Mouse (Mus musculus): Measurements from ENCODE around the gene Lrrc46. TPM values are rescaled to one million over a fixed set of nuclear protein-coding genes. Genes with fewer than 3 reads are reported as not detected.

The Lrrc46 gene
- polyA plus RNA-seq, 1 experiment from 2014 or later = 5.4 TPM

DNA sequence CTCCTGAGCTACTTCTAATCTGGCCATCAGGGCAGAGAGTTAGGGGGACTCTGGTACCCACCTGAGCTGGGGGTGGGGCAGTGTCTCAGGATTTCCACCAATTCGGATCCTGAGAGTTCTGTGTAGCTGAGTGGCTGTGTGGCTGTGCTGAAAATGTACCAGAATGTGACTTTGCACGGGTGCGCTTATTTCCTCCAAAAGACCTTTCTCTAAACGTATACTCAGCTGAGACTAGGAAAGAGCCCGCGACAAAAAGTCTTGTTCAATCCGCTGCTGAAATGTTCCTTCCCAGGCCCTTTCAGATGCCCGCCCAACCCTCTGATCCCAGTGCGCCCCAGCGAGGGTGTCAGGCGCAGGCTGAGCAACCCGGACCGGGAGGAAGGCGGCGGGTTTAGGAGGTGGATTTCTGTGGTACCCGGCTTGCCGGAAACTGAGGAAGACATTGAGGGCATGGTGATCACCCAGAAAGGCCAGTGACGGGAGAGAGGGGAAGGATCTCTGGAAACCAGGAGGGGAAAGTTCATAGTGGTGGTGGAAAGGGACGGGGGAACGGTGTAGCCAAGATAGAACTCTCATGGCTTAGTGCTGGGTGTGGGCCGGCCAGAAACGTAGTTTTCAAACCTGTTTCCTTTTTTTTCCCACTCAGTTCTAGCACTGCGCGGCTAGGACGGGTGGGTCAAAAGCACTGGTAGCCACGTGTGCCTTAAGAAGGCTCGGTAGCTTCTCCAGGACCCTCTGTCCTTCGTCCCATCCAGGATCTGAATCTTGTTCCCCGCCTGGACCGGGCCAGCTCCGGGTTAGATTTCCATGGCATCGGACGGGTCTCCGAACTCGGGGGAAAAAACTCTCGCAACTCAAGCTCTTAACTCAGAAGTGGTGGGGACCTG lies 23.3 kb downstream of the Lrrc46 start:
- ATAC-seq (no peak), DNase-seq (ENCODE audit: low read depth, low spot score) (no peak)
- ChIA-PET POLR2A (no interaction called here), CTCF (no interaction called here)
- H3K27me3 ChIP-seq = peaks cover 30% of the 10 kb centered on the region
- in situ Hi-C loops (cut with MboI; ENCODE audit: low pct_unique_long_range_greater_than_20kb) = no loop called here
- no peak for TF ChIP-seq CTCF (IDR thresholded peaks at IDR 0.05)

DNA sequence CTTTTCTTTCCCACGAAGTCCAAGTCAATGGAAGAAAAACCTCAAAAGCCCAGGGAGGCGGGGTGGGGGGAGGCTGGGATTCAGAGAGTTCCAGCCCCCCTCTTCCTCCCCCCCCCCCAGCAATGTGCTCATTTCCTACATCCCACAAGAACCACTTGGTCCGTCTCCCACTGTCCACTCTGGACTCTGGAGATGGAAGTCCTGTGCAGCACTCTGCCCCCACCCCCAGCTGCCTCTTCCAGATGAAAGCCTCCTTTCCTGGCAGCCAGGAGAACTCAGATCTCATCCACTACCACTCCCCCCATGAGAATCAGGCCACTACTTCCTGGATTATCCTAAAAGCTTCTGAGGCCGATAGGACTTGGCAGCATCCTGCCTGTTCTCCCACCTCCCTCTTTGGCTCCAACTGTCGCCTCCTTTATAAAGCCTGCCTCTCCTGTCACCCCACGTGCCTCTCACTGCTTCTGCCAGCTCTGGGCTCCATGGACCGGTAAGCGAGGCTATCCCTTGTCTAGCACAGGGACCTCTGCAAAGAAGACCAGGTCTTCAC lies 28.0 kb downstream of the Lrrc46 start, which contains the start of gene Sp6:
TSS of gene Sp6 (plus strand) at position 274 of the 550 bp plus-strand sequence.
- peaks cover 23% of the 10 kb centered on the region for H3K27me3 ChIP-seq
- ATAC-seq (no peak), DNase-seq (ENCODE audit: low read depth, low spot score) (no peak)
- no peak for TF ChIP-seq CTCF (IDR thresholded peaks at IDR 0.05)
- in situ Hi-C loops (cut with MboI; ENCODE audit: low pct_unique_long_range_greater_than_20kb) = no loop called here
- POLR2A ChIA-PET = interaction anchor here (0.6 kb wide), 1 partner anchor 30 kb away, joined by 3 read pairs; the partner anchor contains the start of gene Sp2
- CTCF ChIA-PET = no interaction called here

DNA sequence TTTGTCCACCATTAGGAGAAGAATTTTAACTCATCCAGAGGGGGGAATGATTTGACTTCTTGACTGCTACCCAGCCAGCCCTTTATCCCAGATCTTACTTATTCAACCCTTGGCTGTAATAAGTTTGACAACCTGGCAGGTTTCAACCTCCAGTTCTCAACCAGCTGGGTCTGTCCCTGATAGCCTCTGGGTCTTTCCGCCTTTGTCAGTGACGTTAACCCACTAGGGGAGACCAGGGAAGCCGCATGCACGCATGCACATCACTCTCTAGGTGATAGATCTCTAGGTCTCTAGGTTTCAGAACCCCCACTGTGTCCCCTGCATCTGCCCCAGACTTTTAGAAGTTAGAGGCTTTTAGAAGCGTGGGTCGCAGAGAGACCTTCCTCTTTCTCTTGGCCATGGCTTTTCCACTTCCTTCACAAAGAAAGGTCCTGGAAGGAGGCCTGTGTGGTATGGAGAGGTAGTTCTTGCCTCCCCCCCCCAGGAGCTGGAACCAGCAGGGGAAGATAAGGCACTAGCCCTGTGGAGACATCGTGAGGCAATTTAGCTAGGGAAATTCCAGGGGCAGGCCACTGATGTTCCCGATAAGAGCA lies 31.9 kb downstream of the Lrrc46 start:
- peaks cover 14% of the 10 kb centered on the region for H3K27me3 ChIP-seq
- ATAC-seq (no peak), DNase-seq (ENCODE audit: low read depth, low spot score) (no peak)
- in situ Hi-C loops (cut with MboI; ENCODE audit: low pct_unique_long_range_greater_than_20kb) = no loop called here
- POLR2A ChIA-PET = no interaction called here
- CTCF ChIA-PET = interaction anchor here (0.8 to 2.2 kb wide), 3 partner anchors 13 to 20 kb away, joined by 3 to 8 read pairs (median 4); partner anchors contain the start of gene Scrn2
- no peak for TF ChIP-seq CTCF (IDR thresholded peaks at IDR 0.05)

DNA sequence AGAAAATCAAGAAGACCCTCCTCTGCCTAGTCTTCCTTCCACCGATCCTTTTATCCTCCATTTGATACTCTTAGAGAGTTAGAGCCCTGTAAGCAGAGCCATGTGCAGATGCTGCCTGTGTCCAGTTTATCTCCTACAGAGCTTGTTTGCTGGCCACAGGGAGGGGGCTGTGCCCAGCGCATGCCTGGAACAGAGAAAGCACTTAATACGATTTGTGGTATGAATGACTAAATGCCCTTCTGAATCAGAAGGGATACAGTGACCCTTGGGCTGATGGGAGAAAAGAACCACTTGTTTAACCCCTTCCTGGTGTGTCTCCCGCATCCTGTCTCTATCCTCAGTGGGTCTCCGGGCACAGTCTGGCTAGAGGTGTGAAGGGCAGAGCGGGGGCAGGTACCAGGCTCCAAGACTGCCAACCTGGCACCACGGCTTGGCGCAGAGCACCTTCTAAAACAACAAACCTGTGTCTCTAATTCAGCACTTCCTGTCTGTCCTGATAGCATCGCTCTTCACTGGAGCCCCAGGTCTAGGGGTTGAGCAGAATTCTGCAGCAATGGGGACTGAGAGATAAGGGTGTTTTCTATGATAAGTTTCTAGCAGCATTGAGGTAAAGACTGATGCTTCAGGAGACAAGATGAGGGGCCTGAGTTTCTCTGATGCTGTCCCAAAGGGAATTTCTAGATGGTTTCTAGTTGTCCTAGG lies 34.0 kb downstream of the Lrrc46 start:
- CTCF ChIA-PET = interaction anchor here (1.5 kb wide), 1 partner anchor 16 kb away, joined by 3 read pairs; no protein-coding TSS in a partner anchor
- TF ChIP-seq CTCF (IDR thresholded peaks at IDR 0.05) = no peak
- POLR2A ChIA-PET = no interaction called here
- ATAC-seq (no peak), DNase-seq (ENCODE audit: low read depth, low spot score) (no peak)
- in situ Hi-C loops (cut with MboI; ENCODE audit: low pct_unique_long_range_greater_than_20kb) = no loop called here
- H3K27me3 ChIP-seq = peaks cover 10% of the 10 kb centered on the region

DNA sequence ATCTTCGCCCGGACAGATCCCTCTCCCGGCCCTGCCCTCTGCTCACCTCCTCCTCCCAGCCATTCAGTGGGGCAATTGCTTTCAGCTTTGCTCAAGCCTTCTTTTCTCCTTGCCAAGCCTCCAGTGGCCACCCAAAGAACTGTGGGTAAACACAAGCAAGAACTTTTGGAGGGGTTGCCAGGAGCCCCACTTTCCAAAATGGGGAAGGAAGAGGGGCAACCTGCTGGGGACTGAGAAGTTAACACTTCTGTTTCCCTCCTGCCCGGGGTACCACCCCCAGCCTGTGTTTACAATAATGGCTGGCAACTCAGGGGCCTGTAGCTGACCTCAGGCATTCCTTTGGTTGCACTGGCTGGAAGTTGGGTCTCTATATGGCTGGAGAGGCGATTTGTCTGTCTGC lies 38.0 kb downstream of the Lrrc46 start:
- ChIA-PET POLR2A (no interaction called here), CTCF (no interaction called here)
- no peak for TF ChIP-seq CTCF (IDR thresholded peaks at IDR 0.05)
- DNase-seq (ENCODE audit: low read depth, low spot score) (no peak), ATAC-seq (no peak)
- H3K27me3 ChIP-seq = peaks cover 7% of the 10 kb centered on the region
- in situ Hi-C loops (cut with MboI; ENCODE audit: low pct_unique_long_range_greater_than_20kb) = no loop called here

DNA sequence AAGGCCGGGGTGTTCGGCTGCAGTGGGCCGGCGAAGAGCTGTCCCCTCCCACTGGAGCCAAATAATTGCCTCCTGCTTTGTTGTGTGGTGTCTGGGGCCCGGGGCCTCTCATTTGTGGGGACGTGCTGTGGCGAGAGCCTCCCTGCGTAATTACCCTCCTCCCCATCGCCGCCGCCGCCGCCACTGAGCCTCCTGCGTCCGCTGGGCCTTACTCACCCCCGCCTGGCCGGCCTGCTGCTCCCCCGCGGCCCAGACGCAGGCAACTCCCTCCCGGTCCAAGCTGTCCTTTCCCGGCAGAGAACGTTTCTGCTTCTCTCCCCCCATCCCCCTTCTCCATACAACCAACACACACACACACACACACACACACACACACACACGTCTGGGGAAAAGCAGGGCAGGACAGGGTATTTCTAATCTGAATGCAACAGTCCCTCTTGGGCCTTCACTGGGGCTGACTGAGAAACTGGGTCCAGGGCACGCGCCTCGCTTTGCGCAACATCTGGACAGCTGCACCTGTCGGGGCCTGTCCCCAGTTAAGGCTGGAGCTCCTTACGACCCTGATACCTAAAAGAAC lies 43.7 kb downstream of the Lrrc46 start:
- CTCF ChIA-PET = no interaction called here
- in situ Hi-C loops (cut with MboI; ENCODE audit: low pct_unique_long_range_greater_than_20kb) = no loop called here
- POLR2A ChIA-PET = interaction anchor here (0.6 kb wide), 1 partner anchor 68 kb away, joined by 3 read pairs; no protein-coding TSS in a partner anchor
- TF ChIP-seq CTCF (IDR thresholded peaks at IDR 0.05) = no peak
- peaks cover 4% of the 10 kb centered on the region for H3K27me3 ChIP-seq
- ATAC-seq (no peak), DNase-seq (ENCODE audit: low read depth, low spot score) (no peak)

DNA sequence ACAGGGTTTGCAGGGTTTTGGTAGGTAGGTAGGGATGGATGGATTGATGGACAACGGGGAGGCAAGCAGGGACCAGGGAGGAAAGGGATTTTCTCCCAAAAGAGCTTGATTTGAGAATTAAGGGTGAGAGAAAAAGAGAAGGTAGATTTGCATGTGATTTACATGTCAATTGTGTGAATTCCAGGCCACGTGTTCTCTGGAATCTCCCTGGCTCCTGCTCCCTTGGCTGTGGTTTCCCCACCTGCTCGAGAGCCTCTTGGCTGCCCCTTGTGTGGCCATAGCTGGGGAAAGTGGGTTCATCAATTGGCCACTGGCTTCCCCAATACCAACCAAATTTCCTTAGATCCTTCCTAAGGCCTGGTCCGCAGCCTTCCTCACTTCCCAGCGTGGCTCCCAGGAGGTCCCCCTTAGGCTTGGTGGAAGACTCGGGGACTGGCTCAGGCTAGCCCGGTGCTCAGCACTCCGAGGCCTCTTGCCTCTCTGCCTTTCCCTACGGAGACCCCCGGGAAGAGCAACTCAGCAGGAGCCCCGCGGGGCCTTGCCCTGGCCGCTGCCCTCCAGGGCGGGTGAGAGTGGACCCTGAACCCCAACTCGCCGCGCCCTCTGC lies 44.3 kb downstream of the Lrrc46 start:
- no peak for DNase-seq (ENCODE audit: low read depth, low spot score)
- ChIA-PET CTCF (no interaction called here), POLR2A (interaction anchor here (0.6 kb wide), 1 partner anchor 68 kb away, joined by 3 read pairs; no protein-coding TSS in a partner anchor)
- no peak for ATAC-seq
- H3K27me3 ChIP-seq = peaks cover 4% of the 10 kb centered on the region
- no peak for TF ChIP-seq CTCF (IDR thresholded peaks at IDR 0.05)
- in situ Hi-C loops (cut with MboI; ENCODE audit: low pct_unique_long_range_greater_than_20kb) = no loop called here

DNA sequence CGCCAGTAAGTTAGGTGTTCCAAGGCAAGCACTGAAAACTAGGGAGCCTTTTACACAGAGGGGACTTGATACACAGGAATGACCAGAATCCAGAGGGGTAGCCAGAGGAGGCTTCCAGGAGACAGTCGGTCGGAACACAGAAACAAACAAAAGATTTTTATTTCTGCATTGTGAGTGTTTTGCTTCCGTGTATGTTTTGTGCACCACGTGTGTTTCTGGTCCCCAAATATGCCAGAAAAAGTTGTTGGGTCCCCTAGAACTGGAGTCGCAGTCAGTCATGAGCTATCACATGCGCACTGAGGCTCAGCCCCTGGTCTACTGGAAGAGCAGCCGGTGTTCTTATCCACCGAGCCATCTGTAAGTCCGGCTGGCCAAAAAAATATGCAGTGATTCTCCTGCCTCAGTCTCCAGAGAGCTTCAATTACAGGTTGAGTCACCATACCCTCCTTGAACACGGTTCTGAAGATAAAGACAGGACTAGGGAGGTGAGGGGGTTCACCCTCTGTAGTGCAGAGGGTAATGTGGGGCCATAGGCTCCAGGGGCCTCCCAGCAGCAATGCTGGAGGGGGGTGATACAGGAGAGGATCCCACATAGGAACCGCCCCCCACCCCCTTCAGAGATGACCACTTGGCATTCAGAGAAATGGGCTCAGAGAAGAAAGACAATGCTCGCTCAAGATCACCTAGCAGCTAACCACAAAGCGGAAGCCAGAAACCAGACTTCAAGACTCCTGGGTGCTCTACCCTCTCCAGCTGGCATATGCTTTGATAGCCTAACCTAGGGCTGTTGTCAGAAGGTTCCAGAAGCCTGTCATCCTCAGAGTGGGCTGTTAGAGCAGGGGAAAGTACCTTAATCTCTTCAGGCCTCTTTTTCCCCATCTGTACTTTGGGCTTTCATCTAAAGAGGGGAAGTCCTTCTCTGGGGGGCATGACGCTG lies 45.1 kb downstream of the Lrrc46 start:
- CTCF ChIA-PET = interaction anchor here (1.1 kb wide), 1 partner anchor 12 kb away, joined by 3 read pairs; no protein-coding TSS in a partner anchor
- TF ChIP-seq CTCF (IDR thresholded peaks at IDR 0.05) = no peak
- DNase-seq (ENCODE audit: low read depth, low spot score) (no peak), ATAC-seq (no peak)
- POLR2A ChIA-PET = interaction anchor here (0.5 kb wide), 1 partner anchor 35 kb away, joined by 4 read pairs; no protein-coding TSS in a partner anchor
- peaks cover 4% of the 10 kb centered on the region for H3K27me3 ChIP-seq
- in situ Hi-C loops (cut with MboI; ENCODE audit: low pct_unique_long_range_greater_than_20kb) = no loop called here

DNA sequence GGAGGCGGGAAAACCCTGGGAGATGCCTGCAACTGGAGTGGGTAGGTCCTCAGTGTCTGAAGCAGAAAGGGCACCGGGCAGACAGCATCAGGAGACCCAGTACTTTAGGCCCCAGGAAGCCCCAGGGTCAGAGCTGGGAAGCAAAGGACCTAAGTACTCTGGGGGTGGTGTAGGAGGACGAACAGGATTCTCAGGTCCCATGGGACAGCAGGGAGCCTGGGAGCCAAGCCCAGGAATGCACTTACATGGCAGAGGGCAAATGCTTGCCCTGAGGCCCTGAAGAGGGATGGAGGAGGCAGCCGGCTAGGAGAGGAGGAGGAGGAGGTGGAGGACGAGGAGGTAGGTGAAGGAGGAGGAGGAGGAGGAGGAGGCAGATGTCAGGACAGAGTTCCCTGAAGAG lies 46.2 kb downstream of the Lrrc46 start:
- CTCF ChIA-PET = no interaction called here
- TF ChIP-seq CTCF (IDR thresholded peaks at IDR 0.05) = no peak
- POLR2A ChIA-PET = no interaction called here
- H3K27me3 ChIP-seq = peaks cover 4% of the 10 kb centered on the region
- in situ Hi-C loops (cut with MboI; ENCODE audit: low pct_unique_long_range_greater_than_20kb) = no loop called here
- ATAC-seq (no peak), DNase-seq (ENCODE audit: low read depth, low spot score) (no peak)

Data from Patski (cell line).